Mouse (Mus musculus) activated CD4-positive, CD25-positive, alpha-beta regulatory T cell, adult 4 months (primary cell): ENCODE results near the gene Plcb1. TPM values are rescaled to one million over a fixed set of nuclear protein-coding genes. Genes with fewer than 3 reads are reported as not detected.

Experiments used
- ATAC-seq: one replicate; pipeline ENCODE4 v1.8.0; 2017
- polyA plus RNA-seq, 2 experiments: library from polyadenylated mRNA; unstranded; fragments of 100-300 nt; shearing (Covaris generic); gene quantifications; one replicate each; pipeline ENCODE4 v1.2.1; 2017

The Plcb1 gene
- polyA plus RNA-seq, 2 experiments from 2014 or later: not detected

DNA sequence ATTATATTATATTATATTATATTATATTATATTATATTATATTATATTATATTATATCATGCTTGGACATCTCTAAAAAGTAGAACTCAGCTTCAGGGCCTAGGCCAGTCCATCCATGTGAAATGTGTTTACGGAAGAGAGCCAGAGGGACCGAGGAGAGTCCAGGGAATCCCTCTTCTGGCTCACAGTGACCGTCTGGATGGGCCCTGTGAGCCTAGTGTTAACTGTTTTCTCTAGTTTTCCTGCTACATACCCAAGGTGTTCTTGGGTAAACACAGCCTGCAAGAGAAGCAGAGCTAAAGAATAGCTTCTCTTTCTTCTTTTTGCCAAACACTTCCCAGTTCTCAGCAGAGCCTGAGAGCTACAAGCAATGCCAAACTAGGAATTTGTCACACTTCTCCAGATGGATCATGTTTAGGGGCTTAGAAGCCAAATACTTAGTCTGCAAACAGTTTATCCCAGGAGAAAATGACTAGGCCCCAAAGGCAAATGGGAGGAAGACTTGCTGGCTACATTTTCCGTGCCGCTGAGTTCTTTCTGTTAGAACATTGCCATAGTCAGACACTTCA lies 649.2 kb downstream of the Plcb1 start:
- ATAC-seq: no peak

DNA sequence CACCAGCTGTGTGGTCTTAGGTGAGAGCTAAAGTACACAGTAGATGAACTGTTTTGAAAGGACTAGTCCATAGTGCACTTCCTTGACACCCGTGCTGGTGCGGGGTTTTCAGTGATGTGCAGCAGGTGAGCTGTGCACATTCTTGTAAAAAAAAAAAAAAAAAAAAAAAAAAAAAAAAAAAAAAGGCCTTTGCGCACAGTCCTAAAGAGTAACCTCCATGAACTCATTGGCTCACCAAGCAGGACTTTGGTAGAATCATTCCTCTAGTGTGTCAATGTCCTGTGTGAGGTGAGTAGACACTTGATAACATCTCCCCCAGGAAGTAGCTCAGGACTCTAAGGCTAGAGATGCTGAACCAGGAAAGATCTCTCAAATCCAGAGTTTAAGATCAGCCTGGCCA lies 653.2 kb downstream of the Plcb1 start:
- no peak for ATAC-seq

DNA sequence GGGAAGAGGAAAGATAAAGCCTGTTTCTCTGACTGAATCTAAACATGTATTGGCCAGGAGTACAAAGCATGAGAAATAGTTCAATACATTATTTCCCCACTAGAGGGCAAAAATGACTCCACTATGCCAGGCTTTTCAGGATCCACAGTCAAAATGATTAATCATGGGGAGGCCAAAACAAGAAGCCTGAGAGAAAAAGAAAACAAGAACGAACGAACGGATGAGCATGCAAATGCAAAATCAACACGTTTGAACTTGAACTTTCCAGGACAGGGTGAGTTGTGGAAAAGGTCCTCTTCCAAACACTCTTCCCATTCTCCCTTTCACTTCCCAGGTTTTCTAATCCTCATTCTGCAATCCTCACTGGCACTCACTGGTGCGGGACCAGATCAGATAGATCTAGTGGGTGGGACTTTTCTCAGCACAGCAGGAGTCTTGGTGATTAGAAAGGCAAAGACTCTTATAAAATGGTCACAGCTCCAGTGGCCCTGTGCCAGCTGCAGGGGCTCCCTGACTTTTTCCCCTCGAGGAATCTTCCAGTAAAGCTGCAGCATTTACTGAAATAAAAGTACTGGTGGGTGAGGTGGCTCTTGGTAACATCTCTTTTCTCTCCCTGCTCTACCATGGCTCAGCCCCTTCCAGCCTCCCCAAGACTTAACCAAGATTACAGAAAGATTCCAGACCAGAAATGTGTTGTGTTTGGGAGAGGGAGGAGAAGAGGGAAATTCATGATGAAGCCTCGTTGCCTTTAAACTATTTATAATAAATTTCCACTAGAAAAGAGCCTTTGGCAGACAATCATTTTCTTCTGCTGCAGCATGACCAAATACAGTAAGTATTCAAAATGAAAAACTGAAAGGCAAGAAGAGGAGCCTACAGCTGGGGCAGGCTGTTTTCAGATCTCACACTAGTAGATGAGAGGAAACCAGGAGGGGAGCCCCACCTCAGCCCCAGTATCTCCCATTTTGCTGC lies 654.0 kb downstream of the Plcb1 start:
- ATAC-seq: peak; percentile 19

DNA sequence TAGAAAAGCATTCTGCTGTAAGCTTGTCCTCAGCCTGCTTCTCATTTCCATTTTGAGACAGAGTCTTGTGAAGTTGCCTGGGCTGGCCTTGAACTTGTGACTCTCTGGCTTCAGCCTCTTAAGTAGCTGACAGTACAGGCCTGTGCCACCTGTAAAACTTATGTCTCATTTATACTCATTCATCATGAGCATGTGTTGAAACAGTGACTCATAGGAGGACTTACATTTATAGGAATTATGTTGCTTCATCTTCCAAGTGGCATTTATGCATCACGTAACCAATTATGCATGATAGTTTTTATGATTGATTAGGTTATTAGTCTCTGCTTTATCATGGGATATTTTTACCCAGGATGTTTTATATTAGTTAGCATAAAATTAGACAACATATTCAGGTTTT lies 667.7 kb downstream of the Plcb1 start:
- no peak for ATAC-seq

DNA sequence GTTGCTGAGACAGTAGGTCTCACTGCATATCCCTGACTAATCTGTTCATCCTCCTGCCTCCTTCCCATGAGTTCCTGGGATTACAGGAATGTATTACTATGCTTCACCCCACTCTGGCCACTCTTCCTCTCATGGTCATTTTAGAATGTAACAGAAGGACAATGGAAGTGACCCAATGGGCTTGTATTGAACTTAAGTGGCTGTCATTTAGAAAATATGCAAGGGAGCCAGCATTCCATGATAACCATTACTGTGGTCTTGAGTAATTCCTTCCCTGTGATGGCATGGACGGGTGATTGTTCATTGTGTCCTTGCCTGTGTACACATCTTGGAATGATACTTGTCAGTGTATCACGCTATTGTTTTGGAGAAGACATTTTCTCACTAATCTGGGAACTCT lies 668.1 kb downstream of the Plcb1 start:
- ATAC-seq: no peak

DNA sequence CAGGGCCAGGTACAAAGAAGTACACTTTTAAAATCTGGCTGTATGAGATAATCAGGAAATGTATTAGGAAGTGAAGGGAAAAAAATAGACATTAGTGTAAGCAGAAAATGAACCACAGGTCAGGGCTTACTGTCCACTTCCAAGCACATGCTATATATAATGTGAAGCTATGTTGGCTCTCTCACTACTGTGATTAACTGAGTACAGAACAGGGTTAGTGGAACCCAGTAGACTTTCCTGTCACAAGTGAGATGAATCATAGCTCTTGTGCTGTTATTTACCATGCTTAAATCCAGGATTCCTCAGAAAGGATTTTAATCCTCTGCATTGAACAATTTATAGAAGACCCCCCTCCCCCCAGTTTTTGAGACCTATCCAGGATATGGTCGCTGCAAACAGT lies 668.6 kb downstream of the Plcb1 start:
- ATAC-seq: no peak

DNA sequence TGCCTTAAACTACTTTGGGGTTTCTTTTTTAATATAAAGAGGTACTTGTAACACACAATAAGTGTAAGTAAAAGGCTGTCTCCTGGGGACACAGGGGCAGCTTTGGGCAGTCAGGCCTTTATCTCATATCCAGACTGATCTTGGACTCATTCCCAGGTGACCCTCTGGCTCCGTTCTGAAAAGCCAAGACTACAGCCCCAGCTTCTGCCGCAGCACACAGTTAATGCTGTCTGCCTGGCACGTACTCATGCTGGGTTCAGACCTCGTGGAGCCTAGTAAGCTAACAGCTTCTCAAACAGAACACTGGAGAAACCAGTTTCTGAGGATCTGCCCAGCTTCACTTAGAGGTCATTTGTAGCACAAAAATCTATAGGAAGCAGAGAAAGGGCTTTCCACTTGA lies 682.0 kb downstream of the Plcb1 start:
- no peak for ATAC-seq

DNA sequence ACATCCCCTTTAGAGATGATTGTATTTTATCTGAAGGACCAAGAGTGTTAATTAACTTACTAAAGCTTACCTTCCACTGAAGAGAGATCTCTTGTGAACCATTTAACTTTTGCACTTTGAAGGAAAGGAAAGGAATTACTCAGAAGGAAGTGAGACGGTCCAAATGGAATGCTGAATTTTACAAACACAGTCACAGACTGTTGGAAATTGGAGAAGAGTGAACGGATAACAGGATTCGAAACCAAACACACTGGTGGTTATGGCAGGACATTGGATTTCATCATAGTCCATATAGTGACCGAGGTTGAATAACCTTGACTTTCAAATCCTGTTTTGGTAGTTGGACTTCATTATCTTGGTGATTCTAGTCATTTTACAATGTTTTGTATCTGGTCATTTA lies 688.2 kb downstream of the Plcb1 start:
- no peak for ATAC-seq

DNA sequence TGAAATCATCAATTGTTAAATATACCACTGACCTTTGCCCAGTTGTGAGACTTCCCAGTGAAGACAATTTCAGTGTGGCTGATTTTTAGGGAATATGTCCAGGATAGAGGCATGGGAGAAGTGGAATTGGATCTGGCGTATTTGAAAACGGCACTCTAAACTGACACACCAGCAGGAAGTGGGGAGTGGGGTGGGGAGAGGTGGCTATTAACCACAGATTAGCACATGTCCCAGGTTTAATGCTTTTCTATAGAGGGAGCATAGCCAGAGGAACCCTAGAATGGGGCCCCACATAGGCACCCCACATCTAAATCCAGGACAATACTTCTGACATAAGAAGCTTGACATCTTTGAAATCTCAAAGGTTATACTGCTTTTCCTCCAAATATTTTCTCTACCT lies 699.4 kb downstream of the Plcb1 start:
- ATAC-seq: no peak

DNA sequence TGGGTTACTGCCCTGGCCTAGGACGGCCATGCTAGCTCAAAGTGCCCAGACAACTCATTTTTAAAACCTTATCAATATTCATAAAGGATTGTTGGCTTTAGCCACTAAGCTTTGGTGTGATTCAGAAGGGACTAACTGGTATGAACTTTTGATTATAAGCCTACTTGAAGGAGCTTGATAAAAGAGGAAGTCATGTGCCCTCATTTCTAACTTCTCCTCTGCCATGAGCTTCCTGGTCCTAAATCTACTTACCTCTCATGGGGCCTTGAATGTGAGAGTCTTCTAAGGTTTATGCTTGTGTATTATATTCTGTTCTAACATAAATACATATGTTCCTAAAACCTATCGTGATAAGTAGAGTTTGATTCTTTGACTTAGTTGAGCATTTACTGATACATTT lies 702.4 kb downstream of the Plcb1 start:
- ATAC-seq: no peak

DNA sequence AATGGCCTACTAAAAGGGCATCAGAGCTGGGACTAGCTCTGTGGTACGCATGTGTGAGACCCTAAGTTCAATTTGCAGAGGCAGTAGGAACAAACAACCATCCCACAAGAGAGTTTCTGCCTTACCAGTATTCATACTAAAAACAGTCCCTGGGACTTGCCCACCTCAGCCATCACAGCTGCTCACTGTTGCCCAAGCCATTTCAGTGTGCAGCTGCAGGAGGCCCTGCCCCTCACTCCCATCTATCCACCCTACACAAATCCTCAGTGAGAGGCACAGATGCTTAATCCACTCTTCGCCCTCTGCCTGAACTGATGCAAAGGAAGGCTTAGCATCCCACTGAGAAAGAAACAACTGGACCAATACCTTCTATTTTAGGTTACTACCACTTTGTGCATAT lies 703.3 kb downstream of the Plcb1 start:
- ATAC-seq: no peak

DNA sequence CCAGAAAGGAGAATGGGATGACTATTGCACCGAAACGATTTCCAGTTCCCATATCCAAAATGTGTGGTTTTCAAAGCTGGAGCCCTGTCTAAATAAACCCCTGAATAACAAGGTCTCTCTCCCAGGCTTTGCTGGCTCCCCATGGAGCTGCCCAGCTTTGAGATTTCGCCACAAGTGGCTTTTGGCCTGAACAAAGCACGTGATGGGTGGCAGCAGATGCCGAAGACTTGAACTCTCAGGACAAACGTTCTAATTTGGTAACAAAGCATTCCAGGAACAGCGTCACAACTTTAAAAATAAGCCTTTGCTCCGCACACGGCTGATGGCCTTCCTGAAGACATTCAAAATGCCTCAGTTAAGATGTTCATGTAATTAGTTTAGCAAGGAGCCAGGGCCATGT lies 706.9 kb downstream of the Plcb1 start:
- no peak for ATAC-seq

DNA sequence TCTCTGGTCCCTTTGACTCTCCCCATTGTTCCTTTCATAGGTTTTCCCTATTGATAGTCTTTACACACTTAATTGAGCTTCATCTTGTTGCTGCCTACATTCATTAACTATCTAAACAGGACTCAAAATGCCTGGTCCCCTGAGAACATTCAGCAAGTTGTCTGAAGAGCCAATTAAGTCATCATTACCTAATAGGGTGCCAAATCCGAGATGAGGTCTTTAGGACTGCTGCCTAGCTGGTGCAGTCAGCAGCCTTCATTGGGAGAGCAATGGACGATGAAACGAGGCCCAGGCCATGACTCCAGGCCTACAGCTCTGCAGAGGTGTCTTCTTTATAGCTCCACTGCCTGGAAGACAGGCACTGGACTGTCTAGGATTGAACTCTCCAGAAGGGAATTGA lies 710.7 kb downstream of the Plcb1 start:
- ATAC-seq: no peak

DNA sequence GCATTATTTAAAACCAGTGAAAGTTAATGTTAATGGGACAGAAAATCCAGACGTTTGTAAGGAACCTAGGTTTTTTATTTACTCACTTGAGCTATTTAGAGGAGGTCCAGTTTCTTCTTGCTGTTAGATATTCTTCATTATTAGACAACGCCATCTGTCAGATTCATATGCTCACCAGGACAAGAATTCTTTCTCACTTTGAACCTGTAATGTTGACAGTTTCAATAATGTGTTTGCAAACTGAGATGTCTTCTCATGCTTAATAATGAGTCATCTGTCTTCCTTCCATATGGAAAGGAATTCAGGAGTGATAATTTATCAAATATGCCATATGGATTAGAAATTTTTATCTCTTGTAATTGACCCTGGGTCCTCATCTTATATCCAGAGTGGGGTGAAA lies 711.4 kb downstream of the Plcb1 start:
- ATAC-seq: no peak

DNA sequence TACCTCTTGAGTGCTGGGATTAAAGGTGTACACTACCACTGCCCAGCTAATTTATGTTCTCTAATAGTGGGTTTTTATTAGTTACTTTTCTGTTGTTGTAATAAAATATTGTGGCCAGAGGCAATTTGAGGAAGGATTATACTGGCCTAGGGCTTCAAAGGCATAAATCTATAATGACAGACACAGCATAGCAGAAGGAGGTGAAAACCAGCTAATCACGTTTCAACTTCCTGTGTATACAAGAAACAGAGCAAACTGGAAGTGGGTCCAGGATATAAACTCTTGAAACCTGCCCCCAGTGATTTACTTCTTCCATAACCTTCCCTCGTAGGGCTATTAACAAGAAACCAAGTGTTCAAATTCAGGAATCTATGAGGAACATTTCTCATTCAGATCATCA lies 715.0 kb downstream of the Plcb1 start:
- ATAC-seq: no peak

DNA sequence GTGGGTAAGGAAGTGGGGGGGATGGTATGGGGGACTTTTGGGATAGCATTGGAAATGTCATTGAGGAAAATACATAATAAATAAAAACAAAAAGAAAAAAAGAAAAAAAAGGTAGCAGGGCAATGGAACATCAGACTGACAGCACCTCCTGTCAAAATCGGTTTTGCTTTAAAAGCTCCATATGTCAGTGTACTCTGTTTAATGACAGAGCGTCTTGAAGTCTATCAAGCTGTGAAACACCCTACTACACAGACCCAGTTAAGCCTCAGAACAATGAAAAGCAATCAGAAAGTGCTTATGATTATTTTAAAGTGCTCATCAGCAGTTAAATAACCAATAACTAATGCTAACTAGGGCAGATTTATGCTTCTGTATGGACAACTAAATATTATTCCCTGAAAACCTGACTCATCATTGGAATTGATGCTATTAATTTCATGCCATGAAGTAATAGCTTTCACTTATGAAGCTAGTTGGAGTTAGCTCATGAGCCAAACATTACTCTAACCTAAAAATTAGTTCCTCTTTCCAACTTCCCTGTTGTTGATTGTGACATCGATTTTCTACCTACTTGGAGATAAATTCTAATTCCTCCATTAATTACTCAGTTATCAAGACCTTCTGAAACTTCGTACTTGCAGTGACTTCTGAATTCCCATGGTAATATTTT lies 717.6 kb downstream of the Plcb1 start:
- no peak for ATAC-seq

DNA sequence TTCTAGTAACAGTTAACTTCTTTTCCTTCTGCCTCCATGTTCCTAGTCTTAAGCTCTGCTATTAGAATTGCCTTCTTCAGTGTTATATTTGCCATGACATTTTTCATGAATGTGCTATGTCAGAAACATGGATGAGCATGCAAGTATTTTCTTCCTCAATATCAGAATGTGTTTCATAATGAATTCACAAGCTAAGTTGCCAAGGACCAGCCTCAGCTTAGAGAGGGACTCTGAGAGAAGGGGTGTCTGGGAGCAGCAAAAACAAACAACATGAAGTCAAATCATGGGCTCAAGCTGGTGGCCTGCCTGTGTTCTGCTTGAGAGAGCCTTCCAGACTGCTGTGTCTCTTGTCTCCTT lies 718.1 kb downstream of the Plcb1 start:
- no peak for ATAC-seq

DNA sequence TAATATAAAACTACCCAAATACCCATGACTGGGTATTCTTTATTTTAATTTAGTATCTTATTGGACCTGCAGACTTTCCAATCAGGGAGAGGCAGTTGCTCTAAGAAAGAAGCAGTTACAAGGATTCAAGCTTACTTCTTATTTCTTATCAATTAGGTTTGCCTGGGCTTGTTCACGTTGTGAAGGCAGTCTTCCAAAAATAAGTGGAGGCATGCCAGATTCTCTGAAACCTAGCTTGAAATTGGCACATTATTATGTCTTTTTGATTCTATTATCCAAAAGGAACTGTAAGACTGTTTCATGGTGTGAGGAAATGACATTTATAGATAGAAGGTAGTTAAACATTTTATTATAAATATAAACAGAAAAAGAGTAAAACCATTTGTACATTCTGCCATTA lies 721.2 kb downstream of the Plcb1 start:
- ATAC-seq: no peak

DNA sequence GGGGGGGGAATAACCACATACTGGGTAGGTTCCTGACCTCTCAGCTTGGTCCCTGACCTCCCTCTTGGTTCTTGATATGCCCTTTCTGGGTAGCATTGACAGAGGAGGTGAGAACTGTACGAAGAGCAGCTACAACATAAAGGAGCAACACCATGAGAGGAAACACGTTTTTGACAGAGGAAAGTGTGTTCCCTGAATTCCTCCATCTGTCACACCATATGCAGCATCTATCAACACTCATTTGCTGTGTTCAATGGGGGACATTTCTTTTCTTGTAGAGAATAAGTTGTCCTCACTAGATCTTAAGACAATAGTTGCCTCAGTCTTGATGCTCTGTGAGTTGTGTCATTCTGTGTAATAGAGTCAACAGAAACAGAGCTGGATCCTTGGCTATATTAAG lies 733.1 kb downstream of the Plcb1 start:
- ATAC-seq: no peak

Other genes with a start within 250 kb of the Plcb1 start
- under 1 TPM in 1 of 2 experiments, not detected in 1; 0.16 TPM for gene Hao1, start 231.7 kb upstream of the Plcb1 start, polyA plus RNA-seq
- 10 to 100 TPM; 12.4 to 15.6 TPM for gene Tmx4, start 141.9 kb upstream of the Plcb1 start, polyA plus RNA-seq